Mouse (Mus musculus) MEL (cell line): ENCODE data around the gene Pip5k1b. TPM values are rescaled to one million over a fixed set of nuclear protein-coding genes. Genes with fewer than 3 reads are reported as not detected.

Source experiments
- DNase-seq: peaks from one replicate; pipeline ENCODE4 v3.0.0; 2011; ENCODE audit warnings: low read depth, low spot score
- H3K27ac ChIP-seq: 2 replicates; pipeline ENCODE4 v1.5.1; 2012; ENCODE audit warnings: low read depth, mild to moderate bottlenecking, control low read depth, low read length, moderate library complexity; ENCODE audit not compliant: control insufficient read depth
- H3K27me3 ChIP-seq, 2 experiments: fragments of 150-350 bp in 1 of 2; sonication (generic) in 1 of 2; 2 replicates each; pipeline ENCODE4 v1.6.1; 2012; ENCODE audit warnings: low read length in 2 of 2, mild to moderate bottlenecking in 2 of 2, improper control_type of control experiment in 1 of 2, moderate library complexity in 1 of 2; ENCODE audit not compliant: insufficient read depth in 2 of 2, control insufficient read depth in 1 of 2
- H3K36me3 ChIP-seq, 2 experiments: 2 replicates each; pipeline ENCODE4 v1.6.1; 2012 to 2014; ENCODE audit warnings: low read length in 2 of 2, improper control_type of control experiment in 1 of 2, inconsistent platforms in 1 of 2, mild to moderate bottlenecking in 1 of 2; ENCODE audit not compliant: insufficient read depth in 2 of 2, control insufficient read depth in 1 of 2
- H3K4me1 ChIP-seq, 2 experiments: fragments of 150-350 bp in 1 of 2; sonication (generic) in 1 of 2; 2 replicates each; pipeline ENCODE4 v1.6.1; 2012; ENCODE audit warnings: low read length in 2 of 2, improper control_type of control experiment in 1 of 2, mild to moderate bottlenecking in 1 of 2; ENCODE audit not compliant: insufficient read depth in 2 of 2, control insufficient read depth in 1 of 2
- H3K4me3 ChIP-seq, 2 experiments: fragments of 150-350 bp in 1 of 2; sonication (generic) in 1 of 2; 2 replicates each; pipeline ENCODE4 v1.5.1; 2012; ENCODE audit warnings: low read depth in 2 of 2, low read length in 2 of 2, mild to moderate bottlenecking in 2 of 2, moderate library complexity in 2 of 2, control low read depth in 1 of 2, improper control_type of control experiment in 1 of 2; ENCODE audit not compliant: control insufficient read depth in 1 of 2, insufficient read depth in 1 of 2
- H3K79me2 ChIP-seq: 2 replicates; pipeline ENCODE4 v1.6.1; 2012; ENCODE audit warnings: mild to moderate bottlenecking, low read length, moderate library complexity; ENCODE audit not compliant: control insufficient read depth, poor library complexity, insufficient read depth
- H3K9ac ChIP-seq: 2 replicates; pipeline ENCODE4 v1.6.1; 2012; ENCODE audit warnings: low read depth, mild to moderate bottlenecking, control low read depth, low read length, moderate library complexity; ENCODE audit not compliant: control insufficient read depth, poor library complexity, severe bottlenecking
- H3K9me3 ChIP-seq: fragments of 150-350 bp; sonication (generic); replicated peaks from 2 replicates; pipeline ENCODE4 v1.6.1; 2012; ENCODE audit warnings: mild to moderate bottlenecking, low read length, improper control_type of control experiment, moderate library complexity; ENCODE audit not compliant: insufficient read depth
- BHLHE40 ChIP-seq: IDR thresholded peaks from 2 replicates; pipeline ENCODE4 v1.6.1; 2012; ENCODE audit warnings: low read depth, mild to moderate bottlenecking, inconsistent platforms, low read length, improper control_type of control experiment, borderline replicate concordance
- CHD1 ChIP-seq: IDR thresholded peaks from 2 replicates; pipeline ENCODE4 v1.6.1; 2012; ENCODE audit warnings: low read depth, mild to moderate bottlenecking, inconsistent platforms, low read length, improper control_type of control experiment
- ELF1 ChIP-seq: IDR thresholded peaks from 2 replicates; pipeline ENCODE4 v1.6.1; 2014; ENCODE audit warnings: low read depth, mild to moderate bottlenecking, inconsistent platforms, low read length, improper control_type of control experiment, moderate library complexity
- EP300 ChIP-seq, 2 experiments: IDR thresholded peaks; 2 replicates each; pipeline ENCODE4 v1.6.1; 2011; ENCODE audit warnings: improper control_type of control experiment in 2 of 2, low read length in 2 of 2, low read depth in 1 of 2, mild to moderate bottlenecking in 1 of 2
- ETS1 ChIP-seq: IDR thresholded peaks from 2 replicates; pipeline ENCODE4 v1.6.1; 2012; ENCODE audit warnings: low read depth, mild to moderate bottlenecking, inconsistent platforms, low read length, improper control_type of control experiment, moderate library complexity
- GABPA ChIP-seq: IDR thresholded peaks from 2 replicates; pipeline ENCODE4 v1.6.1; 2012; ENCODE audit warnings: low read depth, mild to moderate bottlenecking, inconsistent platforms, low read length, improper control_type of control experiment, moderate library complexity
- GATA1 ChIP-seq: IDR thresholded peaks from 2 replicates; pipeline ENCODE4 v1.6.1; 2011; ENCODE audit warnings: low read depth, low read length, improper control_type of control experiment
- HCFC1 ChIP-seq: IDR thresholded peaks from 2 replicates; pipeline ENCODE4 v1.6.1; 2012; ENCODE audit warnings: low read depth, mild to moderate bottlenecking, inconsistent platforms, low read length, improper control_type of control experiment, moderate library complexity
- MAFK ChIP-seq: IDR thresholded peaks from 2 replicates; pipeline ENCODE4 v1.6.1; 2011; ENCODE audit warnings: low read depth, mild to moderate bottlenecking, low read length, improper control_type of control experiment, borderline replicate concordance
- MAX ChIP-seq: IDR thresholded peaks from 2 replicates; pipeline ENCODE4 v1.6.1; 2011; ENCODE audit warnings: low read length, improper control_type of control experiment
- MAZ ChIP-seq: IDR thresholded peaks from 2 replicates; pipeline ENCODE4 v1.6.1; 2012; ENCODE audit warnings: low read depth, mild to moderate bottlenecking, inconsistent platforms, low read length, improper control_type of control experiment
- MEF2A ChIP-seq: IDR thresholded peaks from 2 replicates; pipeline ENCODE4 v1.6.1; 2014; ENCODE audit warnings: low read depth, mild to moderate bottlenecking, inconsistent platforms, low read length, improper control_type of control experiment; ENCODE audit not compliant: poor library complexity, insufficient replicate concordance, severe bottlenecking; ENCODE audit errors: extremely low read depth
- MXI1 ChIP-seq: IDR thresholded peaks from 2 replicates; pipeline ENCODE4 v1.6.1; 2011; ENCODE audit warnings: mild to moderate bottlenecking, low read depth, low read length, improper control_type of control experiment
- NELFE ChIP-seq: IDR thresholded peaks from 2 replicates; pipeline ENCODE4 v1.6.1; 2011; ENCODE audit warnings: low read depth, low read length, improper control_type of control experiment
- NRF1 ChIP-seq: IDR thresholded peaks from 2 replicates; pipeline ENCODE4 v1.6.1; 2014; ENCODE audit warnings: low read depth, mild to moderate bottlenecking, inconsistent platforms, low read length, improper control_type of control experiment, moderate library complexity; ENCODE audit not compliant: poor library complexity, insufficient read depth, severe bottlenecking
- POLR2AphosphoS2 ChIP-seq: IDR thresholded peaks from 2 replicates; pipeline ENCODE4 v1.6.1; 2011; ENCODE audit warnings: low read length, improper control_type of control experiment
- RCOR1 ChIP-seq: IDR thresholded peaks from 2 replicates; pipeline ENCODE4 v1.6.1; 2012; ENCODE audit warnings: low read depth, mild to moderate bottlenecking, inconsistent platforms, low read length, improper control_type of control experiment
- TAL1 ChIP-seq: IDR thresholded peaks from 2 replicates; pipeline ENCODE4 v1.6.1; 2012; ENCODE audit warnings: mild to moderate bottlenecking, inconsistent platforms, low read length, moderate library complexity, mixed read lengths
- UBTF ChIP-seq: IDR thresholded peaks from 2 replicates; pipeline ENCODE4 v1.6.1; 2012; ENCODE audit warnings: low read depth, mild to moderate bottlenecking, inconsistent platforms, low read length, improper control_type of control experiment, moderate library complexity, borderline replicate concordance; ENCODE audit not compliant: insufficient read depth
- USF1 ChIP-seq: IDR thresholded peaks from 2 replicates; pipeline ENCODE4 v1.6.1; 2014; ENCODE audit warnings: low read depth, mild to moderate bottlenecking, inconsistent platforms, low read length, improper control_type of control experiment, moderate library complexity
- USF2 ChIP-seq, 2 experiments: IDR thresholded peaks; 2 replicates each; pipeline ENCODE4 v1.6.1; 2011 to 2012; ENCODE audit warnings: improper control_type of control experiment in 2 of 2, low read length in 2 of 2, borderline replicate concordance in 1 of 2, inconsistent platforms in 1 of 2, low read depth in 1 of 2, mild to moderate bottlenecking in 1 of 2; ENCODE audit not compliant: insufficient read depth in 1 of 2
- ZMIZ1 ChIP-seq: IDR thresholded peaks from 2 replicates; pipeline ENCODE4 v1.6.1; 2012; ENCODE audit warnings: low read depth, mild to moderate bottlenecking, inconsistent platforms, low read length, improper control_type of control experiment, moderate library complexity
- ZNF384 ChIP-seq: IDR thresholded peaks from 2 replicates; pipeline ENCODE4 v1.6.1; 2012; ENCODE audit warnings: low read depth, mild to moderate bottlenecking, inconsistent platforms, low read length, improper control_type of control experiment
- polyA plus RNA-seq, 2 experiments: library from polyadenylated mRNA; stranded (reverse) in 1 of 2; unstranded in 1 of 2; fragments of >175 nt in 1 of 2; fragments of >200 nt in 1 of 2; gene quantifications; 2 replicates each; pipeline versions ENCODE4 v1.2.1 to v1.2.4; 2012; ENCODE audit warnings: low replicate concordance in 2 of 2, low read depth in 1 of 2; ENCODE audit not compliant: insufficient read length in 2 of 2, insufficient read depth in 1 of 2, missing spikeins in 1 of 2
- total RNA-seq: library from RNA; depleted of rRNA; stranded (reverse); fragments of 300-350 nt; gene quantifications from 2 replicates; pipeline ENCODE4 v1.2.3, GENCODE M21; 2012

The Pip5k1b gene
- total and polyA plus RNA-seq, 3 experiments: 3.4 to 10.0 TPM; not detected in 1

DNA sequence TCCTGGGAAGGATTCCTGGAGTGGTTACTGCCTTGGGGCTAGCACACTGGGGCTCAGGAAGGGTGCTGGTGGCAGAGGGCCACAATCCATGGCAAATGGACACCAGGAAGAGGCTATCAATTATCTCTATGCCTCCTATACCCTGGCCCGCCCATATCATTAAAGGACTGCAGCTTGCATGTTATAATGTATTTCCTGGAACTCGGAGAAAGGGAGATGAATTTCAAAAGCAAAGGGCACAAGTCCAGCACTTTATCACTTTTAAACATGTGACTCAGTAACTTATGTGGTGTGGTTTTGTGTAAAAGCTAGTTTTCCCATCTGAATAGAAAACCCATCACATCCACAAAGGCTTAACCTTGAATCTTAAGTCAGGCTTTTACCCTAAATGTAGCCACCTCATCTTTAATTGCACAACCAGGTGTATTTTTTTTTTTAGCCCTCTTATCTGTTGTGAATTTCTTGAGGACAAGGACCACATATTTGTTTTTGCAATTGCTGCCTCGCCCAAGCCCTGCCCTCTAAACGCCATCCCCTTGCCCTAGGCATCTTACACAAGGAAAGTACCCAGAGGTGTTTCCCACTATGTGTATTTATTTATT is 27.4 kb downstream of the Pip5k1b start:
- peak overlapping the region; percentile 65 for H3K27ac ChIP-seq
- no peaks in the 10 kb centered on the region for H3K79me2 ChIP-seq
- H3K4me3 ChIP-seq: no peak overlapping the region
- no peaks in the 10 kb centered on the region for H3K27me3 ChIP-seq
- H3K9ac ChIP-seq: no peak overlapping the region
- DNase-seq: peak; percentile 50
- no peaks in the 10 kb centered on the region for H3K9me3 ChIP-seq
- H3K4me1 ChIP-seq: peaks cover 22 to 28% of the 10 kb centered on the region in 2 experiments
- H3K36me3 ChIP-seq: peaks cover 0 to 32% of the 10 kb centered on the region in 2 experiments; a peak in 2 of 4 replicates
- TF ChIP-seq MAX: peak; percentile 24; the same call in 1 of the 2 replicates
- TF ChIP-seq MAZ: no peak
- peak; percentile 51; the same call in 1 of the 2 replicates for TF ChIP-seq ETS1
- TF ChIP-seq BHLHE40: 0 out of 2 replicates have a peak, but pooled peaks have one; percentile 27
- no peak for TF ChIP-seq CHD1
- no peak for TF ChIP-seq HCFC1
- no peak for TF ChIP-seq MAFK
- TF ChIP-seq POLR2AphosphoS2: no peak
- peak; percentile 49; the same call in 1 of the 2 replicates for TF ChIP-seq TAL1
- 0 out of 2 replicates have a peak, but pooled peaks have one; percentile 24 for TF ChIP-seq RCOR1
- TF ChIP-seq USF1: peak; percentile 62
- TF ChIP-seq ZNF384: peak; percentile 72
- peak in 1 of 2 experiments; percentile 48; a peak in 1 of 4 replicates for TF ChIP-seq EP300 (IDR thresholded peaks at IDR 0.05; ENCODE audit: low read depth in 1 of 2, low read length in 2 of 2)
- TF ChIP-seq, all 39 proteins: peak for 8

DNA sequence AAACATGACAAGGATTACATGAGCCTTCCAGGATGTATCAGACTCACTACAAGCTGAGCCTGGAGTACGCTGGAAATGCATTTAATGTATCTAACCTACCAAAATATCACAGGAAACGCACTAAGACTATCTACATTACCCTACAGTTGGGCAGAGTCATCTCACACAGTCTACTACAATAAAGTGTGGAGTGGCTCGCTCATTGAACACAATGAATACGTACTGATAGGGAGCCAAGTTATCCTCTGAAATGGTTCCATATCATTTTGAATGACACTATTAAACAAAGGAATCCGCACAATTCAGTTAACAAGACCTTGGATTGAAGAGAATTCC is 28.1 kb downstream of the Pip5k1b start:
- DNase-seq: no peak
- Histone ChIP-seq H3K36me3 (peaks cover 0 to 32% of the 10 kb centered on the region in 2 experiments; a peak in 2 of 4 replicates), H3K4me3 (no peak overlapping the region), H3K4me1 (peaks cover 22 to 28% of the 10 kb centered on the region in 2 experiments), H3K9ac (no peak overlapping the region), H3K27ac (peak overlapping the region; percentile 52), H3K79me2 (no peaks in the 10 kb centered on the region)
- TF ChIP-seq USF2 (IDR thresholded peaks at IDR 0.05; ENCODE audit: borderline replicate concordance in 1 of 2, insufficient read depth in 1 of 2, low read depth in 1 of 2, low read length in 2 of 2): no peak
- no peak for TF ChIP-seq ELF1
- no peak for TF ChIP-seq NRF1
- TF ChIP-seq USF1: no peak
- TF ChIP-seq ZMIZ1: no peak
- no peak for TF ChIP-seq TAL1
- TF ChIP-seq BHLHE40: no peak
- no peak for TF ChIP-seq MXI1
- TF ChIP-seq POLR2AphosphoS2: no peak
- TF ChIP-seq UBTF: no peak
- TF ChIP-seq CHD1: no peak
- no peak for TF ChIP-seq EP300 (IDR thresholded peaks at IDR 0.05; ENCODE audit: low read depth in 1 of 2, low read length in 2 of 2)
- no peak for TF ChIP-seq ETS1
- TF ChIP-seq GABPA: no peak
- no peak for TF ChIP-seq GATA1
- no peak for TF ChIP-seq MAFK
- TF ChIP-seq MAZ: no peak
- no peak for TF ChIP-seq NELFE
- TF ChIP-seq MEF2A: no peak
- TF ChIP-seq, all 39 proteins: peak for 0
- Histone ChIP-seq H3K27me3 (no peaks in the 10 kb centered on the region), H3K9me3 (no peaks in the 10 kb centered on the region)
